20 mouse cellular contexts compared by ENCODE assay signal in the genomic region with DNA sequence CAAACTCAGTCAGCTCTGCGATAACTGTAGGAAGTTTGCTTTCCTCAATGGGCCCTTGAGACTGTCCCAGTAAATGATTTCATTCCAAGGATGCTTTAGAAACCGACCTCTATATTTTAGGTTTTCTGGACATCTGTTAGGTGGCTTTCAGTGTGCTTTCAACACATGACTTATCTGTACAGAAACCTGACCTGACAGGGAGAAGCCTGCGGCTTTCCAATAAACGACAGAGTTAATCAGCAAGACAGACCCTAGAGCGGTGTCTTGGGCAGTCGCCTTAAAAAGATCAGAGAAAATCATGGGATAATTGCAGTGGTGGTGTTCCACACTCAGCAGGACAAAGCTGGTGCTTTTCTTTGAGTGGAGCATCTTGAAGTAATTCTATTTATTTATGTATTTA.
DNase-seq lines count a peak whose midpoint lies in the region; ATAC-seq and TF ChIP-seq lines count a peak whose summit lies in the region.
"Had no signal": no experiment of that assay in that cellular context is flagged by ENCODE, and none has a peak within 500 bp of the region (broad histone marks: within the 10 kb centered on the region; RNA-seq: fewer than 3 reads in every experiment).

No protein-coding gene starts in this region.

- no peak for ATAC-seq in limb, embryonic 11.5 days (ENCODE audit: insufficient number of reproducible peaks, low FRiP score, low TSS enrichment, low read depth)
- no peak for ATAC-seq in granulocyte monocyte progenitor cell, adult 5-6 weeks (replicated peaks; ENCODE audit: poor library complexity, severe bottlenecking)
- ATAC-seq: forebrain, embryonic 15.5 days; intestine, embryonic 16.5 days; Patski had no signal

- H3K36me3 ChIP-seq in limb, embryonic 11.5 days (ENCODE audit: control insufficient read depth, insufficient read depth, low read length), result no peaks in the 10 kb centered on the region
- H3K36me3 ChIP-seq in limb, embryonic 10.5 days, result no peaks in the 10 kb centered on the region
- H3K36me3 ChIP-seq: embryonic facial prominence, embryonic 12.5 days; forebrain, embryonic 15.5 days; heart, embryonic 13.5 days had no signal

- peak; percentile 51 for DNase-seq in embryo, embryonic 10.5 days (ENCODE audit: low spot score)
- no peak for DNase-seq in embryo, embryonic 10 days (ENCODE audit: low spot score)
- DNase-seq in limb, embryonic 11.5 days (ENCODE audit: low spot score), result peak; percentile 34
- no peak for DNase-seq in limb, embryonic 10.5 days (ENCODE audit: low spot score)
- DNase-seq in brain, embryonic 14.5 days (ENCODE audit: low read depth), result peak; percentile 30
- DNase-seq in retina, postnatal 1 day, result peak; percentile 73
- DNase-seq: adrenal gland, adult 2 months; adrenal gland, postnatal 25 days; cerebellum, adult 8-10 months; cerebellum, postnatal 25 days; gastrocnemius, postnatal 25 days; heart, adult 11 months; heart, postnatal 36 days had no signal

- no peaks in the 10 kb centered on the region for H3K9me3 ChIP-seq in limb, embryonic 11.5 days (ENCODE audit: control insufficient read depth, low read length)
- no peaks in the 10 kb centered on the region for H3K9me3 ChIP-seq in limb, embryonic 10.5 days (replicated peaks)
- H3K9me3 ChIP-seq: embryonic facial prominence, embryonic 12.5 days; forebrain, embryonic 15.5 days; heart, embryonic 13.5 days had no signal

- no peaks in the 10 kb centered on the region for H3K27me3 ChIP-seq in limb, embryonic 11.5 days (ENCODE audit: control insufficient read depth, insufficient read depth, low read length)
- no peaks in the 10 kb centered on the region for H3K27me3 ChIP-seq in limb, embryonic 10.5 days (ENCODE audit: low read depth, poor library complexity, severe bottlenecking)
- H3K27me3 ChIP-seq: embryonic facial prominence, embryonic 12.5 days; forebrain, embryonic 15.5 days; heart, embryonic 13.5 days had no signal

- no peak for TF ChIP-seq CTCF in brain, embryonic 14.5 days (IDR thresholded peaks at IDR 0.05; ENCODE audit: borderline replicate concordance, extremely low read depth, insufficient read depth, insufficient read length)

- H3K4me3 ChIP-seq in limb, embryonic 11.5 days (ENCODE audit: low read depth, low read length), result no peak overlapping the region
- H3K4me3 ChIP-seq in limb, embryonic 10.5 days, result no peak overlapping the region
- H3K4me3 ChIP-seq: embryonic facial prominence, embryonic 12.5 days; forebrain, embryonic 15.5 days; heart, embryonic 13.5 days had no signal

- WGBS in limb, embryonic 11.5 days, result 22% methylated on average over 6 of the region's 6 CpGs
- 36% methylated on average over 6 of the region's 6 CpGs for WGBS in limb, embryonic 10.5 days

- H3K4me1 ChIP-seq in limb, embryonic 11.5 days (ENCODE audit: control insufficient read depth, insufficient read depth, low read length), result peaks cover 6% of the 10 kb centered on the region
- H3K4me1 ChIP-seq in limb, embryonic 10.5 days, result peaks cover 17% of the 10 kb centered on the region

- H3K9ac ChIP-seq in limb, embryonic 11.5 days (ENCODE audit: low read length), result no peak overlapping the region
- H3K9ac ChIP-seq: embryonic facial prominence, embryonic 12.5 days; forebrain, embryonic 15.5 days; heart, embryonic 13.5 days; hindbrain, embryonic 14.5 days had no signal

- TF ChIP-seq POLR2A in brain, embryonic 14.5 days (IDR thresholded peaks at IDR 0.05; ENCODE audit: borderline replicate concordance, extremely low read depth, insufficient read depth, insufficient read length, poor library complexity, severe bottlenecking), result no peak

- H3K4me2 ChIP-seq in limb, embryonic 11.5 days (ENCODE audit: low read depth, severe bottlenecking), result no peak overlapping the region
- H3K4me2 ChIP-seq: embryonic facial prominence, embryonic 12.5 days; forebrain, embryonic 15.5 days; heart, embryonic 13.5 days; hindbrain, embryonic 14.5 days had no signal

- H3K27ac ChIP-seq in limb, embryonic 11.5 days (replicated peaks; ENCODE audit: low read depth, low read length), result no peak overlapping the region
- no peak overlapping the region for H3K27ac ChIP-seq in limb, embryonic 10.5 days
- H3K27ac ChIP-seq: embryonic facial prominence, embryonic 12.5 days; forebrain, embryonic 15.5 days; heart, embryonic 13.5 days; hindbrain, embryonic 14.5 days had no signal

Comparison
In these comparisons a context has a peak if more than half of its experiments do, and no peak if none do; other contexts are left out.
1. DNase-seq: peak in embryo, embryonic 10.5 days (single experiment), limb, embryonic 11.5 days (single experiment), brain, embryonic 14.5 days (single experiment) and retina, postnatal 1 day (single experiment); none in embryo, embryonic 10 days (single experiment) and limb, embryonic 10.5 days (single experiment).